Mouse (Mus musculus): ENCODE data around the gene Gm2001. TPM values are rescaled to one million over a fixed set of nuclear protein-coding genes. Genes with fewer than 3 reads are reported as not detected.
"Not testable (repeated sequence)": the region's sequence is repeated elsewhere in the genome, so short reads cannot be mapped to it uniquely, and the experiment has no call there.

Gene Gm2001
- total RNA-seq (2021) (not detected), polyA plus RNA-seq (2012; rRNA removed) (not detected in 2 replicates)
- long read RNA-seq, result 0 reads

DNA sequence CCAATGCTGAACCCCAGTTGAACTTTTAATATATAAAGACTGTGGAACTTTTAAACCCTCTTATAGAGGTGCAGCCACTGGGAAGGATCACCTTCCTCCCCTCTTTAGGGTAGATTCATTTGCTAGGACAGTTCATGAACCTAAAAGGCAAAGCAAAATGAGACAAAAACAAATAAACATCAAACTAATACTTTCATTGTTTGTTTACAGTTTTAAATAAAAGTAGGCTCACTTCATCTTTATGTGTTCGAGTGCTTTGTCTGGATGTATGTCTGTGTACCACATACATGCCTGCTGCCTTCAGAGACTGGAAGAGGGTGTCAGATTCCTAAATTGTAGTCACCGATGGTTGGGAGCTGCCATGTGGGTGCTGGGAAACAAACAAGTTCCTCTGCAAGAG lies at the start of gene Gm2001:
Gene Gm2001, minus strand, starts transcription at position 101 of the 400 bp plus-strand sequence.
- H3K79me2 ChIP-seq (replicated peaks; ENCODE audit: control insufficient read depth, insufficient read depth, low read length); H3K36me3 ChIP-seq (ENCODE audit: control insufficient read depth, insufficient read depth, low read length); DNase-seq; H3K9ac ChIP-seq (ENCODE audit: low read depth, low read length); H3K27me3 ChIP-seq (ENCODE audit: control insufficient read depth, insufficient read depth, low read length); intact Hi-C loops (cut with DNase I); H3K4me1 ChIP-seq (ENCODE audit: control insufficient read depth, insufficient read depth, low read length); H3K27ac ChIP-seq; H3K4me3 ChIP-seq: not testable (repeated sequence)
- 57% methylated on average over 2 of the region's 2 CpGs for WGBS

DNA sequence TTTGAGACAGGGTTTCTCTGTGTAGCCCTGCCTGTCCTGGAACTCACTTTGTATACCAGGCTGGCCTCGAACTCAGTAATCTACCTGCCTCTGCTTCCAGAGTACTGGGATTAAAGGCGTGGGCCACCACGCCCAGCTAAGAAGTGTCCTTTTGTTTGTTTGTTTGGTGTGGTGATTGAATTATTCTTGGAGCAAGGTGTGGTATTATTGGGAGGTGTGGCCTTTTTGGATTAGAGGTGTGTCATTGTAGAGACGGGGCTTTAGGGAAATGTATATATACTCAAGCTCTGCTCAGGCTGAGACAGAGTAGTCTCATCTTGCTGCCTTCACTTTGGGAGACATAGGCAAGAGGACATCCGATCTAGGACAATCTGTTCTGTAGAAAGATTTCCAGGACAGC lies 31.6 kb upstream of the Gm2001 start, which contains the start of gene Gm2016:
Gene Gm2016, plus strand, starts transcription at position 301 of the 400 bp plus-strand sequence.
- H3K79me2 ChIP-seq (replicated peaks; ENCODE audit: control insufficient read depth, insufficient read depth, low read length); H3K27me3 ChIP-seq (ENCODE audit: control insufficient read depth, insufficient read depth, low read length); H3K4me3 ChIP-seq; intact Hi-C loops (cut with DNase I); H3K36me3 ChIP-seq (ENCODE audit: control insufficient read depth, insufficient read depth, low read length); DNase-seq; H3K9ac ChIP-seq (ENCODE audit: low read depth, low read length); H3K4me1 ChIP-seq (ENCODE audit: control insufficient read depth, insufficient read depth, low read length); H3K27ac ChIP-seq: not testable (repeated sequence)
- WGBS, result 64% methylated on average over 5 of the region's 5 CpGs

DNA sequence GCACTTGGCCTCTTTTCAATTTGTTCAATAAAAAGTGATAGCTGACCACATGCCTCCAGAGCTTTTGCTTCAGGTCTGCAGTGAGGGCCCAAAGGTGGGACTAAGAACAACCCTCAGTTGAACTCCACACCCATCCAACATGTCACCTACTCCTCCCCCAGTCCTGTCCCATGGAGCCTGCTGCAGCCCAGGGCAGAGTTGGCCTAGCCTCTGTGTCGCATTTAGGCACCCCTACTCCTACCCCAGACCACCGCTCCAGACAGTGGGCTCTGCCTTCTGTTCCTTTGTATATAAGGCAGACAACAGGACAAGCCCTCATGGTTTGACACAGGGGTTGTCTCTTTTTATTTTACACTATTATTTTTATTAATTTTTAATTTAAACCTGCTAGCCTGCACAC lies 21.9 kb upstream of the Gm2001 start:
- DNase-seq; H3K4me1 ChIP-seq (ENCODE audit: control insufficient read depth, insufficient read depth, low read length); intact Hi-C loops (cut with DNase I); H3K9ac ChIP-seq (ENCODE audit: low read depth, low read length); H3K4me3 ChIP-seq; H3K27ac ChIP-seq; H3K79me2 ChIP-seq (replicated peaks; ENCODE audit: control insufficient read depth, insufficient read depth, low read length); H3K27me3 ChIP-seq (ENCODE audit: control insufficient read depth, insufficient read depth, low read length); H3K36me3 ChIP-seq (ENCODE audit: control insufficient read depth, insufficient read depth, low read length): not testable (repeated sequence)
- 62% methylated on average over 2 of the region's 2 CpGs for WGBS

DNA sequence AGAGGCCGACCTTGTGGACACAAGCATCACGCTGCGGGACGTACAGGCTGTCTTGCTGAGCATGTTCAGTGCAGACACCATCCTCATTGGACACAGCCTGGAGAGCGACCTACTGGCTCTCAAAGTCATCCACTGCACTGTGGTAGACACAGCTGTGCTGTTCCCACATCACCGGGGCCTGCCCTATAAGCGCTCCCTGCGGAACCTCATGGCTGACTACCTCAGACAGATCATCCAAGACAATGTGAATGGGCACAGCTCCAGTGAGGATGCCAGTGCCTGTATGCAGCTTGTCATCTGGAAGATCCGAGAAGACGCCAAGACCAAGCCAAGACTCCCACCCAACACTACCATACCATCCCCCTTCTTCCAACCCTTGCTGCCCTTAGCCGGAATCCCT lies 21.5 kb upstream of the Gm2001 start:
- H3K4me3 ChIP-seq; H3K4me1 ChIP-seq (ENCODE audit: control insufficient read depth, insufficient read depth, low read length); intact Hi-C loops (cut with DNase I); H3K27ac ChIP-seq; H3K36me3 ChIP-seq (ENCODE audit: control insufficient read depth, insufficient read depth, low read length); H3K79me2 ChIP-seq (replicated peaks; ENCODE audit: control insufficient read depth, insufficient read depth, low read length); H3K9ac ChIP-seq (ENCODE audit: low read depth, low read length); DNase-seq; H3K27me3 ChIP-seq (ENCODE audit: control insufficient read depth, insufficient read depth, low read length): not testable (repeated sequence)
- whole genome bisulfite sequencing, result 91% methylated on average over 10 of the region's 11 CpGs

DNA sequence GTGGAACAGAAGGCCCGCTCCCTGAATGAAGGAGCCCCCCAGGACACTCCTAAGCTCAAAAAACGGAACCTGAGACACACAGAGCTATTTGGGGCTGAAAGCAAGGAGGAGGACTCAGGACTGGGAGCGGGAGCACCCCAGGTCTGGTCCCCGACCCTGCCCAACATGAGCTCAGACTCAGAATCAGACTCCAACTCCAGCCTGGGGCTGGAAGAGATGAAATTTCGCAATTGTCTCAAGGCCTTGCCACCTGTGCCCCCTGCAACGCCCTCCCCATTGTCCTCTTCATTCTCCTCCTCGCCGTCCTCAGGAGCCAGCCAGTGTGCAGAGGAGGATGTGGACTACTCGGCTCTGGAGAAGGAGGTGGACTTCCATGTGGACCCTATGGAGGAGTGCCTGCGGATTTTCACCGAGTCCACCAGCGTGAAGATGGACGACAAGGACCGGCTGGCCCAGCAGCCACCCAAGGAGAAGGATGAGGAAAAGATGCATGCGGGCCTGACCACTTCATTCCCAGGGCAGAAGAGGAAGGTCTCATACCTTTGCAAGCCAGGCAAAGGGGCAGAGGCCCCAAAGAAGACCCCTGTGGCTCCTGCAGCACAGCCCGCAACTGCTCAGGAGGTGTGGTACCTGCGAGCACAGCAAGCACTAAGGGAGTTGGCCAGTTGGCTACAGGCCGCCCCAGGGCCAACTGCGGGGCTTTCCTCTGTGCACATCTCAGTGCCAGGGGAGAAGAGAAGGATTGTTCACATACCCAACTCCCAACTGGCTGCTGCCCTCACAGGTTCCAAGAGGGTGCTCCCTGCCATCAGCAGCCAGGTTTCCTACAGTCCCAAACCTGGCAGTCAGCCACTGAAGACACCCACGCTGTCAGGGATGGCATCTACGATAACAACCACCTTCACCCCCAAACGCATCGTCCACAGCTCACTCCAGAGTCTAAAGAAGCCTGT lies 19.9 kb upstream of the Gm2001 start:
- H3K9ac ChIP-seq (ENCODE audit: low read depth, low read length); H3K79me2 ChIP-seq (replicated peaks; ENCODE audit: control insufficient read depth, insufficient read depth, low read length); H3K36me3 ChIP-seq (ENCODE audit: control insufficient read depth, insufficient read depth, low read length); intact Hi-C loops (cut with DNase I); H3K27ac ChIP-seq; H3K4me1 ChIP-seq (ENCODE audit: control insufficient read depth, insufficient read depth, low read length); H3K27me3 ChIP-seq (ENCODE audit: control insufficient read depth, insufficient read depth, low read length); H3K4me3 ChIP-seq: not testable (repeated sequence)
- WGBS, result 76% methylated on average over 23 of the region's 23 CpGs
- peak in 1 of 2 experiments; percentile 19 for DNase-seq

DNA sequence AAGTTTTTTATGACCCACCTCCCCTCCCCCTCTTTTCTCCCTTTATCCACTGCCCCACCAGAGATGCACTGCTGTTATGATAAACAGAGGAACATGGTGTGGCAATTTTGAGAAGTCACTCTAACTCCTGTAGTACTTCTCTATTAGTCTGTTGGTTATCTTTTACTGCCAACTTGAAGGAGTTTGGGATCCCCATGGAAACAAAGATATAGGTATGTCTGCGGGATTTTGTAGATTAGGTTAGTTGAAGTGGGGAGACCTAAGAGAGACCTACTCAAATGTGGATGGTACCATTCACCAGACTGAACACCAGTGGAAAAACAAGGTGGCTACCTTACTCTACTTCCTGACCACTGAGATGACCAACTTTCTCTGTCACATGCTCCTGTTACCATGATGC lies 13.9 kb upstream of the Gm2001 start:
- DNase-seq; H3K79me2 ChIP-seq (replicated peaks; ENCODE audit: control insufficient read depth, insufficient read depth, low read length); H3K4me1 ChIP-seq (ENCODE audit: control insufficient read depth, insufficient read depth, low read length); H3K27me3 ChIP-seq (ENCODE audit: control insufficient read depth, insufficient read depth, low read length); H3K4me3 ChIP-seq; H3K27ac ChIP-seq; intact Hi-C loops (cut with DNase I); H3K9ac ChIP-seq (ENCODE audit: low read depth, low read length); H3K36me3 ChIP-seq (ENCODE audit: control insufficient read depth, insufficient read depth, low read length): not testable (repeated sequence)
- WGBS, result 50% methylated on average over 1 of the region's 1 CpGs

DNA sequence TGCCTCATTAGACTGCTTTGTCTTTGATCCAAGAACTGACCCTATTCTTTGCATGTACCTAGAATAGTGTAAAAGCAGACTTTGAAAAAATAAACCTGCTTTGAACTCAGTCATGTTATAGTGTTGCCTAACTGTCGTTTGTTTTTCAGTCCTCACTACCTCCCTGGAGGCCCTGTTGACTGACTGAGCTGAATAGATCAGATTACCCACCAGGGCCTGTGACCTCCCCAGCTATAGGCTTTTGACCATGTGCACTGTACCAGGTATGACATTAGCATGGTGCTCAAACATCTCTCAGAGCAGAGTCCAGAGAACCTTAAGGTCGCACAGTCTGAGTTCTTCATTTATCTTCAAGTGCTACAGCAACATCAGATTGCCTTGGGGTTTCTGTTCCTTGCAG lies 8.5 kb upstream of the Gm2001 start:
- intact Hi-C loops (cut with DNase I), result not testable (repeated sequence)

DNA sequence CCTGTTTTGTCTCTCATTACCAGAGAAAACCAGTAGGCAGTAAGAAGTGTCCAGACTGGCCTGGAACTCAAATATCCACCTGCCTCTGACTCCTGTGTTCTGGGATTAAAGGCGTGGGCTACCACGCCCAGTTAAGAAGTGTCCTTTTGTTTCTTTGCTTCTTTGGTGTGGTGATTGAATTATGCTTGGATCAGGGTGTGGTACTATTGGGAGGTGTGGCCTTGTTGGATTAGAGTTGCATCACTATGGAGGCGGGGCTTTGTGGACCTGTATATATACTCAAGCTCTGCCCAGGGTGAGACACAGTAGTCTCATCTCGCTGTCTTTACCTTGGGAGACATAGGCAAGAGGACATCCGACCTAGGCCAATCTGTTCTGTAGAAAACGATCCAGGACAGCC lies 25.9 kb downstream of the Gm2001 start, which contains the start of gene BB287469:
Gene BB287469, plus strand, starts transcription at position 301 of the 400 bp plus-strand sequence.
- H3K79me2 ChIP-seq (replicated peaks; ENCODE audit: control insufficient read depth, insufficient read depth, low read length); H3K9ac ChIP-seq (ENCODE audit: low read depth, low read length); DNase-seq; intact Hi-C loops (cut with DNase I); H3K4me1 ChIP-seq (ENCODE audit: control insufficient read depth, insufficient read depth, low read length); H3K4me3 ChIP-seq; H3K27me3 ChIP-seq (ENCODE audit: control insufficient read depth, insufficient read depth, low read length); H3K36me3 ChIP-seq (ENCODE audit: control insufficient read depth, insufficient read depth, low read length); H3K27ac ChIP-seq: not testable (repeated sequence)
- WGBS, result 77% methylated on average over 4 of the region's 6 CpGs

More for the DNA sequence above, 8.5 kb upstream of the Gm2001 start:
- not testable (repeated sequence) for H3K27me3 ChIP-seq (ENCODE audit: control insufficient read depth, insufficient read depth, low read length); H3K4me1 ChIP-seq (ENCODE audit: control insufficient read depth, insufficient read depth, low read length); H3K4me3 ChIP-seq; H3K36me3 ChIP-seq (ENCODE audit: control insufficient read depth, insufficient read depth, low read length); H3K79me2 ChIP-seq (replicated peaks; ENCODE audit: control insufficient read depth, insufficient read depth, low read length); H3K9ac ChIP-seq (ENCODE audit: low read depth, low read length); H3K27ac ChIP-seq; DNase-seq
- no CpG with 5 or more reads among the region's 2 CpGs for WGBS

DNA sequence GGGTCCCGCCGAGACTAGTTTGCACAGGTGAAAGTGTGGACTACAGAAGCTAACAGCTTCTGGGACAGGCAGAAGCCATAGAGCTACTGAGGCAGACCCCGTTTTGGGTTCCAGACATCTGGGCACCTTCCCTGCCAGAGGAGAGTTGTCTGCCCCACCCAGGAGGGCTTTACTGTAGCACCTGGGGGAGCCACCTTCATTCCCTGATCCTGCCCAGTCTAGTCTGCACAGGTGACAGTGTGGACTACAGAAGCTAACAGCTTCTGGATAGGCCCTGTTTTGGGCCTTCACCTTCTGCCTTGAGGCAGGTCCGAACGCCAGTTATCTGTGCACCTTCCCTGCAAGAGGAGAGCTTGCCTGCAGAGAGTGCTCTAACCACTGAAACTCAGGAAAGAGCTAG lies 44.2 kb downstream of the Gm2001 start:
- H3K27me3 ChIP-seq (ENCODE audit: control insufficient read depth, insufficient read depth, low read length); H3K4me3 ChIP-seq; H3K27ac ChIP-seq; H3K4me1 ChIP-seq (ENCODE audit: control insufficient read depth, insufficient read depth, low read length); H3K9ac ChIP-seq (ENCODE audit: low read depth, low read length); intact Hi-C loops (cut with DNase I); DNase-seq; H3K36me3 ChIP-seq (ENCODE audit: control insufficient read depth, insufficient read depth, low read length); H3K79me2 ChIP-seq (replicated peaks; ENCODE audit: control insufficient read depth, insufficient read depth, low read length): not testable (repeated sequence)
- WGBS, result 74% methylated on average over 5 of the region's 5 CpGs

DNA sequence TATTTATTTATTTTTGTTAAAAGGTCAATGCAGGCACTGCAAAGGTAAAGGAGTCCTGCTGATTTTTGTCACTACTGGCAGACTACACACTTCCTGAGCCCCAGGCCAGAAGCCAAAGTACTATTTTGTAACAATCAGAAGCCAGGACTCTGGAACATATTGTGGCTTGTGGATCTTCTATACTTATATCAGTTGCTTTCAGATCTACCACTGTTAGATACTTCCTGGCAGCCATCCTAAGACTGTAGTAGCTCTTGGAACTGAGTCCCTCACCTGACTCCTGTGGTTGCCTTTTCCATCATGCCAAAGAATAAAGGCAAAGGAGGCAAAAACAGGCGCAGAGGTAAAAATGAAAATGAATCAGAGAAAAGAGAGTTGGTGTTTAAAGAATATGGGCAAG lies 46.9 kb downstream of the Gm2001 start, which contains the start of gene Gm21936:
Gene Gm21936, plus strand, starts transcription at position 301 of the 400 bp plus-strand sequence.
- H3K36me3 ChIP-seq (ENCODE audit: control insufficient read depth, insufficient read depth, low read length); H3K27me3 ChIP-seq (ENCODE audit: control insufficient read depth, insufficient read depth, low read length); DNase-seq; H3K79me2 ChIP-seq (replicated peaks; ENCODE audit: control insufficient read depth, insufficient read depth, low read length); H3K9ac ChIP-seq (ENCODE audit: low read depth, low read length); H3K27ac ChIP-seq; intact Hi-C loops (cut with DNase I); H3K4me3 ChIP-seq; H3K4me1 ChIP-seq (ENCODE audit: control insufficient read depth, insufficient read depth, low read length): not testable (repeated sequence)
- 67% methylated on average over 1 of the region's 1 CpGs for WGBS

Data from heart, adult 2 months (tissue).